Mouse (Mus musculus) thymus, postnatal 36 days (tissue): ENCODE data around the gene Map6d1.

Experiments used
- DNase-seq, 2 experiments: peaks; one replicate each; pipeline ENCODE4 v3.0.0; 2022; ENCODE audit warnings: mixed read lengths in 2 of 2

Gene Map6d1

GRCm38 (mm10) chr16:20240468-20241414 is at the start of gene Map6d1:
Map6d1 (minus strand) TSS chr16:20241358.
- peak; percentile 13 to 24 for DNase-seq

GRCm38 (mm10) chr16:20280238-20280637 is 39.1 kb upstream of the Map6d1 start:
- DNase-seq, result no peak

GRCm38 (mm10) chr16:20279395-20279794 is 38.2 kb upstream of the Map6d1 start:
- no peak for DNase-seq

GRCm38 (mm10) chr16:20272994-20273393 is 31.8 kb upstream of the Map6d1 start:
- no peak for DNase-seq

- no peak for DNase-seq
These were observed 30.2 kb upstream of the Map6d1 start for GRCm38 (mm10) chr16:20271339-20271738.

GRCm38 (mm10) chr16:20265089-20265488 is 23.9 kb upstream of the Map6d1 start:
- DNase-seq, result no peak

GRCm38 (mm10) chr16:20257926-20258325 is 16.8 kb upstream of the Map6d1 start:
- DNase-seq, result no peak

GRCm38 (mm10) chr16:20248442-20249174 is 7.5 kb upstream of the Map6d1 start:
- DNase-seq, result no peak

- no peak for DNase-seq
These were observed 5.9 kb upstream of the Map6d1 start for GRCm38 (mm10) chr16:20247103-20247502.

- no peak for DNase-seq
These were observed 2.5 kb downstream of the Map6d1 start for GRCm38 (mm10) chr16:20238646-20239045.

- no peak for DNase-seq
These were observed 3.7 kb downstream of the Map6d1 start for GRCm38 (mm10) chr16:20237426-20237825.

- no peak for DNase-seq
These were observed 6.8 kb downstream of the Map6d1 start for GRCm38 (mm10) chr16:20234406-20234805.

GRCm38 (mm10) chr16:20228167-20228566 is 13.0 kb downstream of the Map6d1 start:
- no peak for DNase-seq

GRCm38 (mm10) chr16:20227504-20227903 is 13.7 kb downstream of the Map6d1 start:
- no peak for DNase-seq

- DNase-seq, result no peak
These were observed 14.5 kb downstream of the Map6d1 start for GRCm38 (mm10) chr16:20226676-20227075.

GRCm38 (mm10) chr16:20222726-20223125 is 18.4 kb downstream of the Map6d1 start:
- DNase-seq, result no peak

GRCm38 (mm10) chr16:20213591-20214226 is 27.4 kb downstream of the Map6d1 start:
- peak; percentile 27 to 28 for DNase-seq

- no peak for DNase-seq
These were observed 41.5 kb downstream of the Map6d1 start for GRCm38 (mm10) chr16:20199501-20200201.

GRCm38 (mm10) chr16:20196962-20197361 is 44.2 kb downstream of the Map6d1 start:
- DNase-seq, result no peak

- no peak for DNase-seq
These were observed 45.6 kb downstream of the Map6d1 start for GRCm38 (mm10) chr16:20195546-20195945.

- DNase-seq, result no peak
These were observed 49.1 kb downstream of the Map6d1 start for GRCm38 (mm10) chr16:20192043-20192442.

GRCm38 (mm10) chr16:20191161-20191882 is 49.8 kb downstream of the Map6d1 start:
- DNase-seq, result no peak
